Mouse (Mus musculus): ENCODE data around the gene Gm28308.

- TF ChIP-seq GATA1 (IDR thresholded peaks at IDR 0.05; ENCODE audit: borderline replicate concordance, low read length): no peak
- no peak for TF ChIP-seq FLI1 (IDR thresholded peaks at IDR 0.05; ENCODE audit: low read length)
Measured at GRCm38 (mm10) chr6:52251177-52251879, 38.2 kb upstream of the Gm28308 start.
